Mouse (Mus musculus) layer of hippocampus, postnatal 10 days (tissue): ENCODE measurements at regions not wholly inside any gene's neighbourhood (a gene's known extent, or its start where the extent isn't known, plus 50 kb on each side); places are given as distances from the start of the nearest gene placed in this dataset.

Experiments
- DNase-seq, 2 experiments: peaks; one replicate each; pipeline ENCODE4 v3.0.0; 2021; ENCODE audit warnings: low spot score in 2 of 2

DNA sequence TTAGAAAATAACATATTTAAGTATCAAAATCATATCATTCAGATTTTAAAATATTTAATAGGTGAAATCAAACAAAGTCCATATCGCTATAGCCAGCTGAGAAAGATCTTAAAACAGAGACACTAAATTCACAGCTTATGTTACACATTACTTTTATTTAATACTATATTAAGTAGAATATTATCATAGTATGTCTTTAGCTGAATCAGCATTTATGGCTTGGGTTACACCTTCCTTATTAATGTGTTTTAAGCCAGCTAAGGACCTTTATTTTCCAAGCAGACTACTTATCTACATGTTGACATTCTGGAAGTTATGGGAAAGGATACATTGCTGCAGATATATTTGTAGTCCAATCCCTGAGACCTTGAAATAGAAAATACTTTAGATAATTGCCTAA, 684.9 kb upstream of the Adgrl4 start:
- no peak for DNase-seq

DNA sequence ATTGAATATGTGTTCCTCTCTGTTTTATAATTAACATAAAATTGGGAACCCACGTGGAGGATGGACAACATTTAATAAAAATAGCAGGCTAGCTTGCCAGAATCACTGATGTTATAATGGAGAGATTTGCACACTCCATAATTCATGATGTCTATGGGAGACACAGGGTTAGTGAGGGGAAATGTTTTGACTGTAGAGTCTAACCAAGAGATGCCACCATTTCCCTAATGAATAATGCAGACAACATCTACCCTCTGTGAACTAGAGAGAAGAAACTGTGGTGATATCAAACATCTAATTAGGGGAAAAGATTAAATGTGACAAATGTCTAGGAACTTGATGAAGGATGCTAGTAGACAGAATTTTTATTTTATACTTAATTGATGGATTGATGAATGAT, 677.8 kb upstream of the Adgrl4 start:
- DNase-seq: no peak

DNA sequence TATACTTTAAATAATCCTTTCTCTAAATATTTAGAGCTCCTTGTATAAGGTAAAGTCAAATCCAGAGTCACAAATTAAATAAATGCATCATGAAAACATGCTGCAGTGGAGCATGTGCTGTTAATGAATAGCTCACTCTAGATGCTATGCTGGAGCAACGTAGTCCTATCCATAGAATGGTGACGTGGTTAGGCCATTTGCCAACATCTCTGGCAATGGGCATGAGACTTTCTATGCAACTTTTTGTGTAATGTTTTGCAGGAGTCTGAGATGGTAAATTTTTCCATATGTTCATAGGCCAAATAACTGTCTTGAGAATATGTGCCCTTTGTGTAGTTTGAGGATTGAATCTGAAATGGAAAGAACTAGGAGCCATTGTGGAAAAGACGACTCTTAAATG, 653.1 kb upstream of the Adgrl4 start:
- no peak for DNase-seq

DNA sequence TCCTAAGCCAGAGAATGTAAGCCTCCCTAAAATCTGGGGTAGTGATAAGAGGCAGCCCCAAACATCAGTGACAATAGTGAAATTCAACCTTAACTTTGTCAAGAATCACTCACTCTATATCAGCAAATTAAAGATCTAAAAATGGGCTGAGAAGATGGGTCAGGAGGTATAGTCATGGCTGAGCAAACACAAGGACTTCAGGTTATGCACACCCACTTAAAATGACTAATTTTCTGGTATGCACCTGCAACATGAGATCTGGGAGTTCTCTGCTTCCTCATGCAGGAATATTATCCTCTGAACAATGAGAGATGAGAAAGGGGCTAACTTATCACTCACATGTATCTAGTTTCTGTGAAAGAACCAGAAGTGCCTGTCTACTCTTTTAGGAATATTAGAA, 619.9 kb upstream of the Adgrl4 start:
- DNase-seq: no peak

DNA sequence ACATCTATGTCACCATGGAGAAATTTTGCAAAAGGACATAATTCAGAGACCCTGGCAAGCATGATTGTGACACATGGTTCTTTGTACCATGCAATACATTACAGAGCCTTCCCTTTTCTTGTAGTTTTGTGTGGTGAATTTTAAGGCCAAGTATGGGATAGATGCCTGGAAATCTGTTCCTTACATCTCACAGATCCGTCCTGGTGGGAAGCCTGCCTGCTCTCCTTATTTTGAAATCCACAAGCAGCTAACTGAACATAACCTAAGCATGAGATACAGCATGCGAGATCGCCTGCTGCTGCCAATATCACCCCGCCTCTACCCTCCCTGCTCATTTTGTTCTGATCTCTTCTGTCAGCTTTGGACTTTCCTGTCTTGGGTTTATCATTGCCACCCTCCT, 618.3 kb upstream of the Adgrl4 start:
- peak; percentile 10 to 19 for DNase-seq

DNA sequence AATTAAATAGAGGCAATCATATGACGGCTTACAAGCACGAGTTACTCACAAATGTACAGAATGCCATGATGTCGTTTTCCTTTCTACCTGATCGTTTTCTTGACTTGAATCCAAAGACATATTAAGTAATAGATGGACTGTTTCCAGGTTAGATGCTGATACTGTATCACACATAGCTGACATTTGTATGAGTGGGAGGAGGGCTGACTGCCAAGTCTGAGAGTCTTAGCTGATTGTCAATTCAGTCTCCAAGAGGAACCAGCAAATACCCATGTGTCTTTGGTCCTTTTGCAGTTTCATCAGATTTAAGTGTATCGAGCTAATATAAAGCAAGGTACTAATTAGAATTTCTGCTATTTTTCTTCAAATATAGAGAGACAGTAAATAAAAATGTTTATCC, 617.6 kb upstream of the Adgrl4 start:
- DNase-seq: peak; percentile 15 to 49

DNA sequence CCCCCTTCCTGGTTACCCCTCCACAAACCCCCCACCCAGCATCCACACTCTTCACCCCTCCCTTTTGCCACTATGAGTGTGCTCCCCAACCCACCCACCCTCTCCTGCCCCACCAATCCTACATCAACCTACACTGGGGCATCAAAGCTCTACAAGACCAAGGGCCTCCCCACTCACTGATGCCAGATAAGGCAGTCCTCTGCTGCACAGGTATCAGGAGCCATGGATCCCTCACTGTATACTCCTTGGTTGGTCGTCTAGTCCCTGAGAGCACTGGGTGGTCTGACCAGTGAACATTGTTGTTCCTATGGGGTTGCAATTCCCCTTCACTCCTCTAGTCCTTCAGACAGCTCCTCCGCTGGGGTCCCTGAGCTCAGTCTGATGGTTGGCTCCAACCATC, 591.7 kb upstream of the Adgrl4 start:
- no peak for DNase-seq

DNA sequence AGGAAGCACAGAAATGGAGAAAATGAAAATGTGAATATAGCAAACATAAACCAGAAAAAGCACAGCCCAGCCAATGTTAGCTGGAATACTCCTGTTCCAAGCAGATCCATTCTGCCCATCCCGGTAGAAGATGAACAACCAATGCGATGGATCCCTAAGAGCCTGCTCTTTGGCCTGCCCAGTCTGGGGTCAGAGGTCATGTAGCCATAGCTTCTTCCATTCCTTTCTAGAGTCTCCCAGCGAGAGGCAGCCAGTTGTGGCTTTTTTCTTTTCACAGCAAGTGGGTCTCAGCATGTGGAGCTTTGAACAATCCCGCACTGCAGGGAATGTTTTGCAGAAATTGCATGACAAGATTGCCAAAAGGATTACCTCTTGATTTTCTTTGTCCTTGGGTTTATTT, 585.6 kb upstream of the Adgrl4 start:
- DNase-seq: no peak

DNA sequence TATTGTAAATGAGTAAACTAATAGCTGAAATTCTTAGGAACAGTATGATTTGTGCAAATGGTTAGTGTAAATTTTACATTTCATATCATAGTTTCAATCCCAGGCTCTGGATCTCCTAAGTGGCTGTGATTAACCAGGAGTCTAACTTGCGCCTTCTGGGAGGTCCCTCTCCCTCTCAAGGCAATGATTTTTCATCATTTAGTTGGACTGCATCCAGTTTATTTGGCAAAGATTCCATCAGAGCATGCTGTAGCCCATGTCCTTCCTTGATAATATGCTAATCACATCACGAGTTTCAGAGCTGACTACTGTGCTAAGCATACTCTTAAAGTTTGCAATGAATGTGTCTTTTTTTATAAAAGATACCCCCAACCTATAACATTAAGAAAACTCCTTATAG, 541.0 kb upstream of the Adgrl4 start:
- DNase-seq: no peak

DNA sequence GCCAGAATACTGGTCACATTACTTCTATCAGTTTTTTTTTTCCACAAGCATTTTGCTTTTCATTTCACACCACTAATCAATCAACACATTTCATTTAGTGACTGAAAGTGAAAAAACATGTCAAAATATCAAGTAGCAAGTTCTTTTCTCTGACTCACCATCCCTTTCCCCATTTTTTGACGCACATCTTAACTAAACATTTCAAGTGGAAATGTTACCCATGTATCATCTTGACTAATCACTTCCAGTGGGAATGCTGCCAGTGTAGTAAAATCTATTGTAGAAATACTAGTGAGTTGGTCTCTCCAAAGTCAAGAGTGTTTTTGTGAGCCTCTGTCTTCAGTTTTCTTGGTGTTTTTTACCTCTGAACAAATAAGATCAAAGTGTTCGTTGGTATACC, 527.6 kb upstream of the Adgrl4 start:
- DNase-seq: no peak

DNA sequence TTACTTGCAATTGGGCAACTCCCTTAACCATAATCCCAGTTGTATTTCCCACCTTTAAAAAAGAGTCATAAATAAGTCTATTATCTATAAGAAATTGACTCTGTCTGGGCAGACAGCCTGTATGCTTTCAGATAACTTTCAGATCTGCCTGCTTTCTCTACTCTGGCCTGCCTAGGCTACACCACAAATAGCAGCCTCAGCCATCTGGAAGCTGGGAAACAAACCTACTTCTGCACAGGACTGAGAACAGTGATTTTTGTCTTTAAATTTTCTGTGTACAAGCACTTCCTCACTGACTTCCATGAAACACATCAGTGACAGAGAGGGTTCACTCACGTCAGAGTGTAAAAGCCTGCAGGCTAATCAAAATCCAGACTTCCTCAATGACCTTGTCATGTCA, 482.8 kb upstream of the Adgrl4 start:
- DNase-seq: no peak

DNA sequence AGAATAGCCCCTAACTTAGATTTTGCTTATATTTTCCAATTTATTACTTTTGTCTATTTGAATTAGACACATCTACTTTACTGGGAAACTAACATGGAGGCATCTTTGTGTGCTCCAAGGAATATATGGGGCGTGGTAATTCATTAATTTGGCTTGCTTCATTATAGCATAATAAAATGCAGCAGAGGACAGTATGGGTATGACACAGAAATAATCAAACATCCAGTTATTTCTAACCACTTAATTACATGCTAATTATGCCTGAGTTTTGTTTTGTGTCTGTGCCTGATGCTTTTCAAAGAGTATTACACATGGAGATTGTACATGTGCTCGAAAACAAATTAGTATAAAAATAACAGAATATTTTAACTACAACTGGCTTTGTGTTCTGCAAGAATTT, 438.0 kb upstream of the Adgrl4 start:
- no peak for DNase-seq

DNA sequence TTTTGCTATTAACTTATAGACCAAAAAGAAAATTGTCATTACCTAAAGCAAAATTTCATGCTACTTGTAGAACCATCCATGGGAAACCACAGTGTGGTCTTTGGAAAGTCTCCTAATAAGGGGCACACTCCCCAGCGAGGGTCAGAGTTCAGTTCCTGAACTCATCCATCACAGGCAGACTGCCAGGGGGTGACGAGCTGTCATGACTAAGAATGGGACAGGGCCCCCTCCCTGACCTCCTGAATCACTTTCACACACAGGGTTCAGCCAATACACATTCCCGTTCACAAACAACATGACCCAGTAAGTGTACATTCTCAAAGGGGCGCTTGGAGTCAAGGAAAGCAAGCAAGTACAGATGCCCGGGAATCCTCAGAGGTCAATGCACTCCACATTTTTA, 437.5 kb upstream of the Adgrl4 start:
- DNase-seq: no peak

DNA sequence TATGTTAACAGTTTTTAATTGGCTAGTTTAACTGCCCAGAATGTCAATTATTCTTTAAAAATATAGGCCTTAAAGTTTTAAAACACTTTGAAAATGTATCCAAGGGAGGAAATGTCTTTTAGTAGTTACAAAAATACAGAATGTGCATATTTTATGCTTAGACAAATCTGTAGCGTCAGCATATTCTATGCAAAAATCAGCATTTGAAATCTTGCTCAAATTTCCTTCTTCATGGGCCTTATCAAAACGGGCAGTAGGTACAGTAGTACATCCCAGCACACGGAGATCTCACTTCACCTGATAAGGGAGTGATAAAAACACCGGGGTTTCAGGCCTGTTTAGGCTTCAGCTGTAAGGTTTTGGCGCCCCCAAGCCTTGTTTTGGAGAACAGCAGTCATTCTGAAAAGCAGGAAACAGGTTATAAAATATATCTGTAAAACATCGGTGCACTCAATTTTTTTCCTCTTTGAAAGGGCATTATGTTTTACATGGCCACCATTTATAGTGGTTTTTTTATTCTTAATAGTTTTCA, 435.7 kb upstream of the Adgrl4 start:
- DNase-seq: peak; percentile 52 to 64

DNA sequence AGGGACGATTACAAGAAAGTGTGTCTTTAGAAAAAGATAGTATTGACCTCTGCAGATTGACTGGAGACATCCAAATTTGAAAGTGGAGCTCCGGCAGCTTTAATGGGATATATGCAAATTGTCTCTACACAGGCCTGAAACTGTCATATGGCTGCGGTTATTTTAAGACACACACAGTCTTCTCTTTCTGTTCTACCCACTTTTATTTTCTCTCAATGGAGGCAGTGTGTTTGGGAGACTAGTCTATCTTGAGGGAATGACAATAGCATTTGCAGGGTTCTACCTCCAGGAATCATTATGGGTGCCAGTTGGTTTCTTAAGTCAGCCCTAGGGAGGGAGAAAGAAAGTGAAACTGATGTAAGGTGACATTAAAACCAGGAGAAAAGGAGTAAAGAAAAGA, 434.2 kb upstream of the Adgrl4 start:
- DNase-seq: no peak

DNA sequence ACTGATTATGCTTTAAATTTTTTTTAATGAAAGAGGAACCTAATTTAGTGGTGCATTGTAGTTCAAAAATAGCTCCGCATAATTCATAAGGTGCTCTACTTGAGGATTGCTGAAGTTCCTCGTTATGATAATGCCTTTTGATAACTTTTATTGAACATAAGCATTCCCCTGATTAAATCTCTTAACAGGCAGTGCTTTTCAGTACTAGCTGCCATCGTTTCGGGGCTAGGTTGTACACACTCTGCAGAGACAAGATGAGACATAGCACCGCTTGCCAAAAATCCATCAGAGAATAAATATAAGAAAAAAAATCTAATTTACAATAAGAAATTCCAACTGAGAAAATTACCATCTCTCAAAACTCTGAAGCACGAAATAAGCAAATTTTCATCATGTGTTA, 433.7 kb upstream of the Adgrl4 start:
- no peak for DNase-seq

DNA sequence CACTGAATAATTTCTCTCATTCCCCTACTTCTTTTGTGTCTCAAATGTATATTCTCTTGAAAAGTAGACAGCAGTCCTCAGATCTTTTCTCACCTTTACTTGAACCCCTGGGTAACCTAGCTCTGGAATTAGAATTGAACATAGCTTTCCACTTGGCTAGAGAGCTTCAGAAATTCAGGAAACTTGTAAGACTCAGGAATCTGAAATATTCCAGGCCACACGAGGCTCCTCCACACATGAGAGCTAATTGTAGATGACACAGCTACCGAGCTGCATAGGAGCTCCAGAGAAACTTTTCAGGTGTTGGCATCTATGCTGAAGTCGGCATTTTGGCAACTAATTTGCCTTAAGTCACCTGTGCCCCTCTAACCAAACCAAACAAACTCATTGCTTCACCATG, 417.7 kb upstream of the Adgrl4 start:
- no peak for DNase-seq

DNA sequence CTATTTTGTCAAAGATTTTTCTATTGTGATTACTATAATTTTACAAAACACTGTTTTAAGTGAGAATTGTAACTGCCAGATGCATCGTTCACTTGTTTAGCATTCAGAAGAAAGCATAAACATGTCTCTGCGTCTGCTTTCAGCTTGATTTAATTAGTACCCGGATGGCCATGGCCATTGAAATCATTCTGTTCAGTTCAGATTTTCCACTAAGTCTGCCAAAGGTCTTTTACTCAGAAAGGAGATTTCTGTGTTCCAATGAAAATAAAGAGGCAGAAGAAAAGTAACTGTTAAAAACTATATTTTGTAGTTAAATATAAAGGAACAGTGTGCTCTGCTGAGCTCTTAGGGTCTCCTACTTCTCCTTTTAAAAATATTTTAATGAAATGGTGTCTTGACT, 380.2 kb upstream of the Adgrl4 start:
- DNase-seq: no peak

DNA sequence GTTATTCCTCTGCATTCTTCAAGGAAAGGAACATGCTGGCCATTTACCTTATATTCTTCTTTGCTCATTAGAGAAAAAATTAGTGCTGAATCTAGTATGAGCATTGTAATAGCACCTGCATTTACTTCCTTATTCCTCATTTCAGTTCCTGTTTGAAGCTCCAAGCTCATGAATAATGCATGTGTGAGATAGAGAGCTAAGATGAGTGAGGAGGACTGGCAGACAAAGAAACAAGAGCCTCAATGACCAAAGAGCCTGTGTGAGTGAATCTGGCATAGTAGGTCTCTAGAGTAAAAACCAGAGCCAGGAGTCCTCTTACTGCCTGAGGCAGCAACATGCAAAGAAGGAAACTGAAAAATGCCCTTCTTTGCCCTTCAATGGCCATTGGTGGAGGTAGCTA, 365.4 kb upstream of the Adgrl4 start:
- DNase-seq: no peak

DNA sequence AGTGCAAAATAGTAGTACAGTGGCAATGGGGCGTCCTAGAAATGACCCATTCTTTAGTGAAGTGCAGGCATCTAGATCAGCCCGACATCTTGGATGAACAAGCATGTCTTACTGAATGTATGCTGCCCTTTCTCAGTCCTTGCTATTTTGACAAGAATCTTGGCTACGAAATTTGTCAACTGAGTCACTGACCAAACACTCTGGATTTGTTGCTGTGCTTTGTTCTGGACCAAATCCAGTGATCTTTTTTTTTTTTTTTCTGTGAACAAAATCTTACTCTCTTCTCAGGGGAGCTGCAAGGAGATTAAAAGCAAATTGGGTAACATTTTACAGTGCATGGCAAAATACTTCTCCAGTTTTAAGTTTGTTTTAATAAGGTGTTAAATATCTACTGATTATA, 320.9 kb upstream of the Adgrl4 start:
- no peak for DNase-seq

DNA sequence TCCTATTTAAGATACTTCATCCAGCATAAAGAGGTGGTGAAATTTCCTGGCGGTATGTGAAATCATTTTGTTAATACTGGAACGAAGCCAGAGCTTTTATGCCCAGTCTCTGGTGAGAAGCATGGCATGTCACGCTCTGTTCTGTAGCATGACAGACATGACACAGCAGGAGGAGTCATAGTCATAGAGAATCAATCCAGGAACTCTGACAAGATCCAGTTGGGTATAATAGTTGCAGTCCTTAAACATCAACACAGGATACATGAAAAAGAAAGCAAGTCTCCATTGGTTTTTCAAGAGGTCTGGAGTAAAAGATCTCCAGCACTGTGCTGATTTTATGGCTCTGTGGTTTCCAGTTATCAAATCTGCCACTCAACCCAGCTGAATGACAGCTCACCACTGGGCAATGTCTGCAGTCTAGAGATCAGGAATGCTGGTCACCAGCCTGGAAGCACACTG, 320.1 kb upstream of the Adgrl4 start:
- no peak for DNase-seq

DNA sequence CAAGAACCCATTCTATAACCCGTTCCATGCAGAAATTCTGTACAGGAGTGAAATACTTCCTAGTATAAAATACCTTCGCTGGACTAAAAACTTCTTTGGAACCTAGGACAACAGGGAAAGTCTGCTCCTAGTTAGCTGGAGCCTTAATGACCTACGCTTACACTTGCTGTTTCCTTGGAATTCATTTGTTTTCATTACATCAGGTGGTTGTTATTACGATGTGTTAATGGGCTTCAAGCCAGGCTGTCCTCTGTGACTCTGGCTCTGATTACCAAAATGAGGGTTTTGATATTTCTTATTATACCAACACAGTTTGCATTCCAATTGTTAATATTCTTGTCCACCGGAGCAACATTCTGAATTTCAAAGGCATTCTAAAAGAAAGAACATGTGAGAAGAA, 313.6 kb upstream of the Adgrl4 start:
- DNase-seq: no peak

DNA sequence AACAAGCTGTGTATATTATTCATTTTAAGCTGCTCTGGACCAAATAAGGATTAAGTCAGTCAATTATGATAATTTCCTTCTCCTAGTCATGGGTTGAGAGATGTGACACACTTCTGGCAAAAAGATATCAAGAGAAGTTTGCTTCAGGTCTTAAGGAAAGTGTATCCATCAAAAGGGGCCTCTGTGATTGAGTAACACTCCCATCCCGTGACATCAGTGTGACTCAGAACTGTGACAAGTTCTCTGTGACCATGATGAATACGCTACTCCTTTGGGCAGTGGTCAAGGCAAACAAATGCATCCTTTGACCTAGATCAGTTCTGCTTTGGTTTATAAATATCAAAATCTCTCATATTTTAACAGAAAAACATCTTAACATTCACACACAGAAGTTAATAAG, 290.8 kb upstream of the Adgrl4 start:
- no peak for DNase-seq

DNA sequence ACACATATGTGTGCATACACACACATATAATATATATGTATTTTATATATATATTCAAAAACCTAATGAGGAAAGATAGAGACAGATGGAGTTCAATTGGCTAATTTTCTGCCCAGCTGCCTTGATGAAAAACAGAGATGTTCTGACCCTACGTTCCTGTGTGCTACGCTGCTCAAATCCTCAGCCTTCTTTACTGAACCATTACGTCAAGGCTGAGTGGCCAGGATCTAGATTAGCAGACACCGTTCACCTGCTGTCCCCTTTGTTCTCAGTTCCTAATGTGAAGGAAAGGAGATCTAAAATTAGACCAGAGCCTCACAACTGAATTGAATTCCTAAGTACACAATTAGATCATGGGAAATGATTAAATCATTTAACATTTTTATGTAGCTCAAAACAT, 284.3 kb upstream of the Adgrl4 start:
- DNase-seq: no peak
